Comparison of ENCODE assay signal across 11 mouse cellular contexts in genomic region chr4:128710800-128711199, GRCm38 (mm10). TPM values are rescaled to one million over a fixed set of nuclear protein-coding genes. Genes with fewer than 3 reads are reported as not detected.
DNase-seq lines count a peak whose midpoint lies in the region; ATAC-seq and TF ChIP-seq lines count a peak whose summit lies in the region.
"Had no signal": no experiment of that assay in that cellular context is flagged by ENCODE, and none has a peak within 500 bp of the region (broad histone marks: within the 10 kb centered on the region; RNA-seq: fewer than 3 reads in every experiment).

No protein-coding gene starts in this region.

- no peaks in the 10 kb centered on the region for H3K9me3 ChIP-seq in forebrain, embryonic 12.5 days
- H3K9me3 ChIP-seq in forebrain, embryonic 16.5 days (ENCODE audit: control insufficient read depth, low read length) = no peaks in the 10 kb centered on the region
- H3K9me3 ChIP-seq in CH12.LX (replicated peaks; ENCODE audit: low read length) = no peaks in the 10 kb centered on the region
- no peaks in the 10 kb centered on the region for H3K9me3 ChIP-seq in forebrain, embryonic 14.5 days (replicated peaks; ENCODE audit: control insufficient read depth, low read length)
- no peaks in the 10 kb centered on the region for H3K9me3 ChIP-seq in midbrain, embryonic 11.5 days (ENCODE audit: control insufficient read depth, low read length)
- H3K9me3 ChIP-seq: heart, embryonic 12.5 days had no signal

- no peaks in the 10 kb centered on the region for H3K36me3 ChIP-seq in forebrain, embryonic 12.5 days (replicated peaks)
- H3K36me3 ChIP-seq in forebrain, embryonic 16.5 days (ENCODE audit: control insufficient read depth, insufficient read depth) = peaks cover 5% of the 10 kb centered on the region; the same call in 1 of the 2 replicates
- H3K36me3 ChIP-seq in CH12.LX (replicated peaks in 1 of 2; ENCODE audit: control insufficient read depth in 1 of 2, insufficient read depth in 1 of 2, low read length in 1 of 2) = peaks cover 0 to 25% of the 10 kb centered on the region in 2 experiments
- H3K36me3 ChIP-seq in forebrain, embryonic 14.5 days (ENCODE audit: control insufficient read depth, insufficient read depth, low read length) = 0 out of 2 replicates have a peak, but pooled peaks cover 6% of the 10 kb centered on the region
- no peaks in the 10 kb centered on the region for H3K36me3 ChIP-seq in midbrain, embryonic 11.5 days (ENCODE audit: control insufficient read depth, insufficient read depth, low read length)
- H3K36me3 ChIP-seq: heart, embryonic 12.5 days had no signal

- H3K79me2 ChIP-seq in CH12.LX (replicated peaks; ENCODE audit: control insufficient read depth, extremely low read depth, insufficient read depth, poor library complexity, severe bottlenecking) = no peaks in the 10 kb centered on the region

- H3K4me1 ChIP-seq in forebrain, embryonic 12.5 days = peaks cover 55% of the 10 kb centered on the region
- H3K4me1 ChIP-seq in forebrain, embryonic 16.5 days (replicated peaks; ENCODE audit: control insufficient read depth, insufficient read depth, low read length) = peaks cover 30% of the 10 kb centered on the region
- peaks cover 17 to 51% of the 10 kb centered on the region in 2 experiments for H3K4me1 ChIP-seq in CH12.LX (ENCODE audit: control insufficient read depth in 1 of 2, insufficient read depth in 2 of 2)
- peaks cover 27% of the 10 kb centered on the region for H3K4me1 ChIP-seq in forebrain, embryonic 14.5 days (ENCODE audit: control insufficient read depth, insufficient read depth, low read length)
- peaks cover 48% of the 10 kb centered on the region for H3K4me1 ChIP-seq in midbrain, embryonic 11.5 days (ENCODE audit: control insufficient read depth, insufficient read depth, low read length)

- no peak for TF ChIP-seq CTCF in CH12.LX (conservative IDR thresholded peaks at IDR 0.05 in 1 of 2, IDR thresholded peaks at IDR 0.05 in 1 of 2; ENCODE audit: low read depth in 2 of 2, low read length in 2 of 2)

- no peak for TF ChIP-seq EP300 in CH12.LX (IDR thresholded peaks at IDR 0.05; ENCODE audit: low read length)

- dilution Hi-C loops in CH12.LX (cut with MboI; ENCODE audit: extremely low pct_ligation_motif_present, extremely low pct_unique_long_range_greater_than_20kb, low sequenced_read_pairs) = no loop called here

- H3K4me2 ChIP-seq in forebrain, embryonic 12.5 days = peak overlapping the region; percentile 60
- H3K4me2 ChIP-seq in forebrain, embryonic 16.5 days (ENCODE audit: low read length) = no peak overlapping the region
- 0 out of 2 replicates have a peak overlapping the region, but pooled peaks have one; percentile 24 for H3K4me2 ChIP-seq in CH12.LX (ENCODE audit: insufficient read depth, low read depth, poor library complexity, severe bottlenecking)
- no peak overlapping the region for H3K4me2 ChIP-seq in forebrain, embryonic 14.5 days (ENCODE audit: low read length)
- H3K4me2 ChIP-seq in midbrain, embryonic 11.5 days = no peak overlapping the region; the same call in 1 of the 2 replicates

- 72% methylated on average over 9 of the region's 9 CpGs for WGBS in forebrain, embryonic 12.5 days
- WGBS in forebrain, embryonic 16.5 days = 71% methylated on average over 8 of the region's 9 CpGs
- 61% methylated on average over 9 of the region's 9 CpGs for WGBS in forebrain, embryonic 14.5 days
- WGBS in midbrain, embryonic 11.5 days = 73% methylated on average over 9 of the region's 9 CpGs

- H3K27me3 ChIP-seq in forebrain, embryonic 12.5 days = peaks cover 25% of the 10 kb centered on the region
- H3K27me3 ChIP-seq in forebrain, embryonic 16.5 days (replicated peaks; ENCODE audit: control insufficient read depth, insufficient read depth, low read length) = no peaks in the 10 kb centered on the region
- H3K27me3 ChIP-seq in CH12.LX (replicated peaks) = no peaks in the 10 kb centered on the region
- no peaks in the 10 kb centered on the region for H3K27me3 ChIP-seq in forebrain, embryonic 14.5 days (replicated peaks; ENCODE audit: control insufficient read depth, insufficient read depth, low read length)
- no peaks in the 10 kb centered on the region for H3K27me3 ChIP-seq in midbrain, embryonic 11.5 days (ENCODE audit: control insufficient read depth, insufficient read depth, low read length)

- no peak for ATAC-seq in forebrain, embryonic 12.5 days (ENCODE audit: low FRiP score)
- no peak for ATAC-seq in forebrain, embryonic 16.5 days
- no peak for ATAC-seq in forebrain, embryonic 14.5 days
- no peak; the same call in 1 of the 2 replicates for ATAC-seq in midbrain, embryonic 11.5 days (ENCODE audit: low FRiP score)

- no peak overlapping the region for H3K27ac ChIP-seq in forebrain, embryonic 12.5 days
- H3K27ac ChIP-seq in forebrain, embryonic 16.5 days (ENCODE audit: low read length) = no peak overlapping the region
- H3K27ac ChIP-seq in CH12.LX (ENCODE audit: insufficient read depth, low read depth) = no peak overlapping the region
- no peak overlapping the region; the same call in 1 of the 2 replicates for H3K27ac ChIP-seq in forebrain, embryonic 14.5 days (ENCODE audit: low read depth, low read length)
- H3K27ac ChIP-seq in midbrain, embryonic 11.5 days (ENCODE audit: low read depth, low read length) = no peak overlapping the region

- no peak for DNase-seq in CH12.LX (ENCODE audit: extremely low read depth)
- DNase-seq in forebrain, embryonic 14.5 days (ENCODE audit: low spot score) = no peak
- no peak for DNase-seq in midbrain, embryonic 11.5 days (ENCODE audit: low spot score, missing footprints)
- DNase-seq in layer of hippocampus, postnatal 25 days (ENCODE audit: extremely low spot score in 1 of 2, low spot score in 1 of 2) = no peak
- DNase-seq in spleen, postnatal 36 days (ENCODE audit: low spot score in 2 of 2) = no peak
- no peak for DNase-seq in embryo, embryonic 10 days (ENCODE audit: low spot score)

- H3K9ac ChIP-seq in forebrain, embryonic 12.5 days = no peak overlapping the region
- H3K9ac ChIP-seq in forebrain, embryonic 16.5 days (replicated peaks; ENCODE audit: low read depth, low read length) = no peak overlapping the region; the same call in 1 of the 2 replicates
- H3K9ac ChIP-seq in CH12.LX (ENCODE audit: insufficient read depth, low read depth) = no peak overlapping the region
- H3K9ac ChIP-seq in forebrain, embryonic 14.5 days (ENCODE audit: low read length) = peak overlapping the region; percentile 35; the same call in 1 of the 2 replicates
- peak overlapping the region; percentile 24; the same call in 1 of the 2 replicates for H3K9ac ChIP-seq in midbrain, embryonic 11.5 days (ENCODE audit: low read length)

- no peak overlapping the region for H3K4me3 ChIP-seq in forebrain, embryonic 12.5 days (replicated peaks)
- no peak overlapping the region for H3K4me3 ChIP-seq in forebrain, embryonic 16.5 days (replicated peaks; ENCODE audit: low read length)
- no peak overlapping the region for H3K4me3 ChIP-seq in CH12.LX (replicated peaks in 1 of 3; ENCODE audit: low read depth in 2 of 3, low read length in 2 of 3, poor library complexity in 1 of 3)
- H3K4me3 ChIP-seq in forebrain, embryonic 14.5 days (ENCODE audit: low read depth, low read length) = no peak overlapping the region
- H3K4me3 ChIP-seq in midbrain, embryonic 11.5 days (ENCODE audit: low read depth, low read length) = no peak overlapping the region
- H3K4me3 ChIP-seq: layer of hippocampus, adult 2 months had no signal

- no peak for TF ChIP-seq POLR2A in CH12.LX (IDR thresholded peaks at IDR 0.05; ENCODE audit: low read depth, low read length)

- TF ChIP-seq RAD21 in CH12.LX (IDR thresholded peaks at IDR 0.05; ENCODE audit: low read depth, low read length) = no peak

- in situ Hi-C loops in CH12.LX (cut with MboI; ENCODE audit: low pct_ligation_motif_present, low pct_unique_long_range_greater_than_20kb, low sequenced_read_pairs) = loop anchor here (10.0 kb wide), 3 partner anchors 144 to 374 kb away; no protein-coding TSS in a partner anchor

TF ChIP-seq in CH12.LX, 34 proteins besides CTCF, POLR2A, EP300 and RAD21:
- TF ChIP-seq E2F4 (IDR thresholded peaks at IDR 0.05; ENCODE audit: insufficient replicate concordance, low read depth, low read length) (no peak), JUND (conservative IDR thresholded peaks at IDR 0.05; ENCODE audit: low read depth, low read length) (no peak), ZMIZ1 (IDR thresholded peaks at IDR 0.05; ENCODE audit: low read depth, low read length) (no peak), MEF2A (IDR thresholded peaks at IDR 0.05; ENCODE audit: borderline replicate concordance, low read depth, low read length) (no peak), GABPA (IDR thresholded peaks at IDR 0.05; ENCODE audit: insufficient replicate concordance, low read depth, low read length) (no peak), IRF4 (IDR thresholded peaks at IDR 0.05; ENCODE audit: low read depth, low read length) (no peak), RCOR1 (conservative IDR thresholded peaks at IDR 0.05; ENCODE audit: low read depth, low read length) (no peak), POLR2AphosphoS2 (IDR thresholded peaks at IDR 0.05; ENCODE audit: low read depth, low read length) (no peak), ETS1 (conservative IDR thresholded peaks at IDR 0.05; ENCODE audit: low read depth, low read length) (no peak)

RNA-seq across cellular contexts. Expression of gene A3galt2, which starts 44.4 kb away (rescaled TPM):
- 0.38 and 0.57 TPM in 2 replicates for polyA plus RNA-seq in forebrain, embryonic 12.5 days (2016; fragmentation: Nextera tagmentation; extraction: Ambion mirVana)
- 0.43 and 0.63 TPM in 2 replicates for polyA plus RNA-seq in forebrain, embryonic 16.5 days (2015; fragmentation: Nextera tagmentation; extraction: Ambion mirVana)
- total RNA-seq in CH12.LX (2012; rRNA removed) (0.04 TPM in 2 replicates), CH12.LX (2014; rRNA removed) (not detected in 2 replicates)
- polyA plus RNA-seq in CH12.LX (2012; ENCODE audit: insufficient read length, low read depth) = 0.07 and 0.11 TPM in 2 replicates
- polyA plus RNA-seq in forebrain, embryonic 14.5 days (2014; fragmentation: Nextera tagmentation; extraction: Ambion mirVana) = 0.27 and 0.38 TPM in 2 replicates
- 0.15 and 0.18 TPM in 2 replicates for polyA plus RNA-seq in midbrain, embryonic 11.5 days (2014; fragmentation: Nextera tagmentation; extraction: Ambion mirVana)
- under 1 TPM; 0.12 to 0.14 TPM for total RNA-seq in layer of hippocampus, postnatal 25 days (2021)
- total RNA-seq: gastrocnemius, adult 18-20 months had no signal

RNA-seq across cellular contexts. Expression of gene Phc2, which starts 56.3 kb away (rescaled TPM):
- polyA plus RNA-seq in forebrain, embryonic 12.5 days (2016; fragmentation: Nextera tagmentation; extraction: Ambion mirVana) = 56.1 and 148 TPM in 2 replicates
- polyA plus RNA-seq in forebrain, embryonic 16.5 days (2015; fragmentation: Nextera tagmentation; extraction: Ambion mirVana) = 33.2 and 34.9 TPM in 2 replicates
- total RNA-seq in CH12.LX (2012; rRNA removed) (29.6 and 32.7 TPM in 2 replicates), CH12.LX (2014; rRNA removed) (23.5 and 24.1 TPM in 2 replicates)
- 53.2 and 56.1 TPM in 2 replicates for polyA plus RNA-seq in CH12.LX (2012; ENCODE audit: insufficient read length, low read depth)
- polyA plus RNA-seq in forebrain, embryonic 14.5 days (2014; fragmentation: Nextera tagmentation; extraction: Ambion mirVana) = 33.1 and 35.3 TPM in 2 replicates
- 85.6 and 110 TPM in 2 replicates for polyA plus RNA-seq in midbrain, embryonic 11.5 days (2014; fragmentation: Nextera tagmentation; extraction: Ambion mirVana)
- 10 to 100 TPM; 93.8 to 95.1 TPM for total RNA-seq in layer of hippocampus, postnatal 25 days (2021)

Comparison
In these comparisons a context has a peak if more than half of its experiments do, and no peak if none do; other contexts are left out.
1. H3K4me2 ChIP-seq: peak in forebrain, embryonic 12.5 days (single experiment) and CH12.LX (single experiment); none in forebrain, embryonic 16.5 days (single experiment), forebrain, embryonic 14.5 days (single experiment) and midbrain, embryonic 11.5 days (single experiment).
2. H3K9ac ChIP-seq: peak in forebrain, embryonic 14.5 days (single experiment) and midbrain, embryonic 11.5 days (single experiment); none in forebrain, embryonic 12.5 days (single experiment), forebrain, embryonic 16.5 days (single experiment) and CH12.LX (single experiment).